Mouse (Mus musculus): ENCODE data around the gene Wdfy1. TPM values are rescaled to one million over a fixed set of nuclear protein-coding genes. Genes with fewer than 3 reads are reported as not detected.
A peak's percentile ranks its signal among the peaks of the same experiment; 100 is the strongest.

Gene Wdfy1
- total RNA-seq, 2 experiments from 2014 or later = 38.0 to 40.2 TPM

DNA sequence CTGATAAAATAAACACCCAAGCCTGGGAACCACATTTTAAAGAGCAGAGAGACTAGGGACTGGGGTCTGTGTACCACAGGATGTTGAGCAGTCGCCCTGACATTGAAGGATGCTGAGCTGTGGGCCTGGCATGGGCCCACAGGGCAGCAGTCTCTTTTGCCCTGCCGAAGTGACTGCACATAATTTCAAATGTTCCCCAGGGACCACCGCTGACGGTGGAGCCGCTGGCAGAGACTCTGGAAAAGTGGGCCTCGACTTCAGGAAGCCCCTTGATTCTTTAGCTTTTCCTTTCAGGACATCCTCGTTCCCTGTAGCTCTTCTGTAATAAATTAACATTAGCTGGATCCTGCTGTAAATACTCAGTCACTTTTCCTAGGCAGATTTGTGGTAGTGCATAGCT lies 18.8 kb downstream of the Wdfy1 start:
- no peak for TF ChIP-seq CTCF (conservative IDR thresholded peaks at IDR 0.05)
- 0 out of 2 replicates have a peak overlapping the region, but pooled peaks have one; percentile 8 for H3K27ac ChIP-seq

DNA sequence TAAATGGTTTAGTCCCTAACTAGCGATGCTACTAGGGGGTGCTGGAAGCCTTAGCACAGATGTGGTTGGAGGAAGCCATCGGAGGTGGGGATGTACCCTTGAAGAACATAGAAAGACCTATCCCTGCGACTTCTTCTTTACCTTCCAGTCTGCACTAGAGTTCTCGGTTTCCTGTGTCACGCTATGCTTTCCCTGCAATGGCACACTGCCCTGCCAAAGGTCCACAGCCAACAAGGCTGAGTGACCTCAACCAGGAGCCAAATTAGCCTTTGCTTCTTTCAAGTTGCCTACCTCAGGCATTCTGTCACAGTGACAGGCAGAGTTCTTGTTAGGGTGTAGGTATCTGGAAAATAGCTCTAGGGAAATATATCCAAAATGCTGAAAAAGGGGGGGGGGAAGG lies 19.5 kb downstream of the Wdfy1 start:
- H3K4me3 ChIP-seq = no peak overlapping the region
- TF ChIP-seq CTCF (conservative IDR thresholded peaks at IDR 0.05) = no peak
- no peak for DNase-seq (ENCODE audit: low spot score in 2 of 2)

More for the DNA sequence above, 18.8 kb downstream of the Wdfy1 start:
- no peak for DNase-seq (ENCODE audit: low spot score in 2 of 2)
- H3K4me3 ChIP-seq = no peak overlapping the region

DNA sequence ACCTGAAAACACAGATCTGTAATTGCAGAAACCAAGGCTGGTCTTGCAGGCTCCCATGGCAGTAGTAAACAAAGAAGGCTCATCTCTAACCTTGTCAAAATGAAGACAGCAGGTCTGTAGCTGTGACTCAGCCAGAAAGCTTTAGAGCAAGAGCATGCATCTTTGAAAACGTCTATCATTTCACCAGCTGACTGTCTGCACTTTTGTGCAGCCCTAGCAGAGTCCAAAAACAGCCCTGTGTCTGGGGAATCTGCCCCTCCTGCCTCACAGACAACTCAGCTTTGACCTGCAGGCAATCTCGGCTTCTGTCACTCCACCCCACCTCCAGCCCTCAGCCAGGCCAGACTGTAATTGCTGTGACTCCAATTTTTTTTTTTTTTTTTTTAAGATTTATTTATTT lies 20.6 kb downstream of the Wdfy1 start:
- H3K27ac ChIP-seq = no peak overlapping the region
- H3K4me3 ChIP-seq = no peak overlapping the region
- no peak for TF ChIP-seq CTCF (conservative IDR thresholded peaks at IDR 0.05)
- no peak for DNase-seq (ENCODE audit: low spot score in 2 of 2)

More for the DNA sequence above, 19.5 kb downstream of the Wdfy1 start:
- H3K27ac ChIP-seq = no peak overlapping the region

DNA sequence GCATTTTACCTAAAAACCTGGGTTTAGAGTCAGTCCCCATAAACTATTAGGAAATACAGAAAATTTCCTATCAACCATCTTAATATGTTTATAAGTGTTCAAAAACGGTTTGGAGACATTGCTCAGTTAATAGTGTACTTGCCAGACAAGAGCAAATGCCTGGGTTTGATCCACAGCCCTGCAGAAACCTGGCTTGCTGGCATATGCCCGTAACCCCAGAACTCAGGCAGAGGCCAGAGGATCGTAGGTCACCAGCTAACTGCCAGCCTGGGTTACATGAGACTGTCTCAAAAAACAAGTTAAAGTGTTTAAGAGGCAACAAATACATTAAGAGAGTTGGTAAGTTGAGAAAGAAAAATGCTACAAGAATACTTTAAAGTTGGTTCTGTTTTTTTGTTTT lies 21.0 kb downstream of the Wdfy1 start:
- H3K27ac ChIP-seq = no peak overlapping the region
- DNase-seq (ENCODE audit: low spot score in 2 of 2) = no peak
- no peak for TF ChIP-seq CTCF (conservative IDR thresholded peaks at IDR 0.05)
- H3K4me3 ChIP-seq = no peak overlapping the region

DNA sequence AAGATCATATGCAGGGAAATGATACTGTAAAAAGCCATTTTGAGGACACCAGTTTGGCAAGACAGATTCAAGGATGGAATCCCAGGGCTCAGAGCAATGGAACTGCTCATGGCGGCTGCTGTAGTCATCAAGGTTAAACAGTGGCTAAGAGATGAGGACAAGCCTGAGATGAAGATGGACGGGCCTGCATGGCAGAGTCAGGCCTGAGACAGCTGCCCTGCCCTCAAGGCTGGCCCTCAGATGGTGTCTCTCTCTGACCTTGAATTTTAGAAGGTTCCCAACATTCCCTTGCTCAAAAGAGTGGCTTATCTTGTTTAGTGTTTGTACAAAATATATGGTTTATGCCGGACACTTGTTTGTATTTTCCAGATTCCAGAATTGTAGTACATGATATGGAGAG lies 22.5 kb downstream of the Wdfy1 start:
- H3K4me3 ChIP-seq = no peak overlapping the region
- no peak overlapping the region for H3K27ac ChIP-seq
- no peak for TF ChIP-seq CTCF (conservative IDR thresholded peaks at IDR 0.05)
- DNase-seq (ENCODE audit: low spot score in 2 of 2) = no peak

DNA sequence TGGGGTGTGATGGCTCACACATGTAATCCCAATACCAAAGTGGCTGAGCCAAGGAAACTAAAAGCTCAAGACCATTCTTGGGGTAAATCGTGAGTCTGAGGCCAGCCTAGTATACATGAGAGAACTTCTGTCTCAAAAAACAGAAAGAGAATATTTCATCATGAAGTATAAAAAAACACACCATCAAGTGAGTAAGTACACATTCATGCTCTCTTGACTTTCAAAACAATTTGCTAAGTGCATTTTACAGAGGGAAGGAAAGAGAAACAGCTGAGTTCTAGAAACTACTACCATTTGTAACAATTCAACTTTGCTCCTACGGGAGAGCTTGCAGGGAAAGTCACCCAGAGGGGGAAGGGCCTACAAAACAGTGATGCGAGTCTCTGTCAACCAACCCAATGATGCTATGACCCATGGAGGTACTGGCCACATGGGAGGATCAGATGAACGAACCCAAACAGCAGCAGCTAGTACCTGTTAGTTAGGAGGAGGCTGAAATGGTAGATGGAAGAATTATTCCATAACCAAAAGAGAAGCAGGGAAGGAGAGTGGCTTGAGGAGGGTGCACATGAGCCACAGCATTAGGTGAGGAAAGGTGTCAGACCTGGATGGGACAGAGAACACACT lies 23.1 kb downstream of the Wdfy1 start:
- H3K4me3 ChIP-seq = no peak overlapping the region
- TF ChIP-seq CTCF (conservative IDR thresholded peaks at IDR 0.05) = no peak

DNA sequence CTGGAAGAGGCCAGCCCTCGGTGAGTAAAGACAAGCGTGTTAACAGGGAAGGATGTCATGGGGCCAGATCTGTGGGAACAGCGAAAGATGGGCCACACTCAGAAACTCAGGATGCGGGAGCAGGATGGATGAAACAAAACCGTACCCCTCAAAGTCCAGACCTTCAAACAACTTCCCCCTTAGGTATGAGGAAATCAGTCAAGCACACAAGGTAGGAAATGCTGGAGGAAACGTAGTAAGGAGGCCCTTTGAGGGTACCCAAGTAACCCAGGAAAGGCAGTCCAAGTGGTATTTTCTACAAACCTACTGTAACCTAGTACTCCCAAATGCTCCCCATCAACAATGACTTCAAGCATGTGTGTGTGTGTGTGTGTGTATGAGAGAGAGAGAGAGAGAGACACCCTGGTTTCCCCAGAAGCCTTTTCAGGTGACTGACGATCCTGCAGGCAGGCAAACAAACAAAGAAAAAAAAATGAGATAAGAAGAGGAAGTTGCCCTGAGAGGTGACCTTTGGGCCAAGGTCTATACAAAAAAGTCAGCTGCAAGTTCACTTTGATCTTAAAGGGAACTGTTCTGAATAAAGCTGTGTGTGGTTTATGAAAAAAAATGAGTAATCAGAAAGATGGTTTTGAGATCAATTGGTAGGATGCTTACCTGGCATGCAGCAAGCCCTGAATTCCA lies 23.8 kb downstream of the Wdfy1 start:
- TF ChIP-seq CTCF (conservative IDR thresholded peaks at IDR 0.05) = no peak
- no peak overlapping the region for H3K4me3 ChIP-seq
- DNase-seq (ENCODE audit: low spot score in 2 of 2) = no peak
- no peak overlapping the region for H3K27ac ChIP-seq

More for the DNA sequence above, 23.1 kb downstream of the Wdfy1 start:
- H3K27ac ChIP-seq = no peak overlapping the region
- no peak for DNase-seq (ENCODE audit: low spot score in 2 of 2)

DNA sequence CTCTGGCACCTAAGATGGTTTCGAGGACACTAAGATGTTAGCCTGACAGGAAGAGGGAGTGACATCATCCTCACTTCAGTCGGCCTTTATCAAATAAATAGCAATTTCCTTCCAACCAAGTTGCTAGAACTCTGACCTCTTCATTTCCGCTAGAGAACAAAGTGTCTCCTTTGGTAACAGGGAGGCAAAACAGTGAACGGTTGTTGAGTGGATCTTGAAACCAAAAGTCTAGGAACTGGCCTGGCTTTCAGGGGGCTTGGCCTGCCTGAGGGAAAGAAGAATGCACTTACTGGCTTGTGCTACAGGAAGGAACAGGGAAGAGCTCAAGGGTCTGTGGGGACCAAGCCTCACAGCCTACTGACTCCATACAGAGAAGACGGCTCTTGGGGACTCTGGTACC lies 24.8 kb downstream of the Wdfy1 start:
- Histone ChIP-seq H3K4me3 (no peak overlapping the region), H3K27ac (peak overlapping the region; percentile 20; the same call in 1 of the 2 replicates)
- no peak for DNase-seq (ENCODE audit: low spot score in 2 of 2)
- no peak for TF ChIP-seq CTCF (conservative IDR thresholded peaks at IDR 0.05)

DNA sequence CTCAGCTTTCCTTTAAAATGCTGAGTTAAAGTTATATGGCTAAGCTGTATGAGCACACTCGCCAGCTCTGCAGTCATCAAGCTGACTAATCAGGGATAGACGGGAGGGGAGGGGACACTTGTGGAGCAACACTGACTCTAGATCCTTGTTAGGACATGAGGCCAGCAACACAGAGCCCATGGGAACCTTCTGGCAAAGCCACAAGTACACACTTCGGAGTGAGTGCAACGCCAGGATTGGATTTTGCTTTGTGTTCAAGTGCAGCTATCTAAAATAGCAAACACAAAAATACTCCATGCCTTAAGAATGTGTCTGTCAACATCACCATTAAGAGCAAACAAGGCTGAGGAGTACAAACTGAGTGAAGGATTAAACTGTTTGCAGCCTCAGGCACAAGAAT lies 29.9 kb downstream of the Wdfy1 start:
- no peak for DNase-seq (ENCODE audit: low spot score in 2 of 2)
- Histone ChIP-seq H3K4me3 (no peak overlapping the region), H3K27ac (no peak overlapping the region)
- TF ChIP-seq CTCF (conservative IDR thresholded peaks at IDR 0.05) = no peak

DNA sequence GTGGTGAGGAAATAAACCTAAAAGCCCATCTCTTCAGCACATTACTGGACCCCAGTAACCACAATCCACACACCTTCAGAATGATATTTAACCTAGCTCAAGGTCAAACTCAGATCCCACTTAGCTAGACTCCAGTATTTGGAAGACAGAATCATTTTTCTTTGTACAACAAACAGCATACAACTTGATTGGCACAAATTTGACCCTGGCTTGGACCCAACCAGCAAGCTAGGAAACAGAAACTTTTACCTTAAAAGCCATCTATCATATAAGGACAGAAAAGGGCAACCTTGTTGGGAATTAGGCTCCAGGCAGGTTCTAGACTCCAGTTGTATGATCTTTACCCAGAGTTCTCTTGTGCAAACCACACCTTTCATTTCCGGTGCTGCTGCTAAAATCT lies 32.6 kb downstream of the Wdfy1 start:
- H3K27ac ChIP-seq = no peak overlapping the region
- TF ChIP-seq CTCF (conservative IDR thresholded peaks at IDR 0.05) = no peak
- no peak overlapping the region for H3K4me3 ChIP-seq
- DNase-seq (ENCODE audit: low spot score in 2 of 2) = no peak

DNA sequence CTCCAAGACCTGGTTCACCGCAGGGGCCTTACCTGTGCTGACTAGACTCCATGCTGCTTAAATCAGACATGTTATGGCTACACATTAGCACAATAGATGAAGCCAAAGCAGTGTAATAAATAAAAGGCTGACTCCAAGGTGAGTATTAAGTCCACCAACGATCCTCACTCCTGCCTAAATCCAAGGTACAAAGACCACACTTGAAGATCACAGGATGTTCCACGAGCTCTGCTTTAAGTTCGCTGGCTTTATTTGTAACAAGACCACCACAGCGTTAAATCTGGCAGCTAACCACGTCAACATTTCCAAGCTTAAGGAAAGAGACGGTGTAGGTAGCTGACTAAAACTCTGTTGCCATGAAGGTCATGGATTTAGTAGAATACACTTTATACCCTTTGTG lies 33.0 kb downstream of the Wdfy1 start:
- H3K4me3 ChIP-seq = no peak overlapping the region
- no peak overlapping the region for H3K27ac ChIP-seq
- no peak for TF ChIP-seq CTCF (conservative IDR thresholded peaks at IDR 0.05)
- no peak for DNase-seq (ENCODE audit: low spot score in 2 of 2)

DNA sequence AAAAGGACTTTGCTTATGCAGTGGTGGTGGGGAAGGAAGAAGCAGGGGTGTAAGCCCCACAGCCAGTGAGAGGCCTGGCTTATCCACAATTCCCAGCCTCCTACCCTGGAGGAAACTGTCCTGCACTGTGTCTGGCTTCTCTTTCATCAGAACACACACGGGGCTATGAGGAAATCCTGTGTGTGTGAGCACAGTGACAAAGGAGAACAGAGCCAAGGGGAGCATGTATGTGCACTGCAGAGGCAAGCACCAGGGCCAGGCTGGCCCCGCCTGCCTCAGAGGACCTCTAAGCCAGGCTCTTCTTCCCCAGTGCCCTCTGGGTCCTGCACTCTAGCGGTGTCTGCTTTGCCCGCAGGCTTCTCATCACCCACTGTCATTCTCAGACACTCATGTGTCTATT lies 34.9 kb downstream of the Wdfy1 start:
- no peak for DNase-seq (ENCODE audit: low spot score in 2 of 2)
- no peak for TF ChIP-seq CTCF (conservative IDR thresholded peaks at IDR 0.05)
- H3K27ac ChIP-seq = no peak overlapping the region
- H3K4me3 ChIP-seq = no peak overlapping the region

DNA sequence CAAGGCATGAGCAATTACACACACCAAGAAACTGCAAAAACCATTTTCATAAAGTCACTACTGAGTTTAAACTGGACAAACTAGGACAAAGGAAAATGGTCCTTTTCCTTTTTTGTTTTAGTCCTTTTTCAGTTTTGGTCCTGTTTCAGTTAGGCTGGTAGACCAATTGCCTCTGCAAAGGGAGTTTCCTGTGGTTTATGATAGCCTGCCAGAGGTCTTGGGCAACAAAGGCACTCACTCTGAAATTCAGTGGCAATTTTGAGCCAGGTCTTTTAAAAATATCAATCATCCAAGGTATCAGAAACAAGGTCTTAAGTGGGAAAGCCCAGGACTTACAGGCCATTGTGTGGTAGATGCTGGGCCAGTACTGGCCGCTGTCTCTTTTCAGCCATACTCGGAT lies 36.2 kb downstream of the Wdfy1 start:
- DNase-seq (ENCODE audit: low spot score in 2 of 2) = no peak
- no peak for TF ChIP-seq CTCF (conservative IDR thresholded peaks at IDR 0.05)

DNA sequence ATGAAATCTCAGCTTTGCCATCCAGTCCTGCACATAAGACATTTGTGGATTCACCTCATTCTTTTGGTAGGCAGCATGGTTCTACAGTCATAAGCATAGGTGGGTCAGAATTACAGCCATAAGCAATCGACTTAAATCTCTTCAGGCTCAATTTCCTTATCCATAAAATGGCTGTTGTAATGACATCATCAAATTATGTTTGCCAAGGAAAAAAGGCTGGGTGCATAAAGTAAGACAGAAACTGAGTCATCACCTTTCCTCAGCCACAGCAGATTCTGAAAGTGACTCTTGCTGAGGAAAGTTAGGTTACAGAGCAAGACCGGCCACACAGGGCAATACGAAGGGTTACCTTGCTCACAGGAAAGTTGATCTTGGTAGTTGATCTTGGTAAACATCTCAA lies 39.5 kb downstream of the Wdfy1 start:
- no peak for DNase-seq (ENCODE audit: low spot score in 2 of 2)
- Histone ChIP-seq H3K4me3 (no peak overlapping the region), H3K27ac (no peak overlapping the region)
- TF ChIP-seq CTCF (conservative IDR thresholded peaks at IDR 0.05) = no peak

More for the DNA sequence above, 36.2 kb downstream of the Wdfy1 start:
- Histone ChIP-seq H3K4me3 (no peak overlapping the region), H3K27ac (no peak overlapping the region)
